Mouse (Mus musculus): ENCODE data around the gene Nckap5. TPM values are rescaled to one million over a fixed set of nuclear protein-coding genes. Genes with fewer than 3 reads are reported as not detected.
A peak's percentile ranks its signal among the peaks of the same experiment; 100 is the strongest.

Gene Nckap5
- total RNA-seq, 2 experiments from 2014 or later, result 8.3 to 11.3 TPM

GRCm38 (mm10) chr1:126011661-126012091 lies 818.9 kb downstream of the Nckap5 start:
- no peak for DNase-seq

GRCm38 (mm10) chr1:126007571-126007970 lies 823.0 kb downstream of the Nckap5 start:
- no peak for DNase-seq

GRCm38 (mm10) chr1:126005672-126006071 lies 824.9 kb downstream of the Nckap5 start:
- no peak for DNase-seq

- DNase-seq, result peak; percentile 24 to 36
Observed at GRCm38 (mm10) chr1:125996540-125996939, 834.1 kb downstream of the Nckap5 start.

GRCm38 (mm10) chr1:125987803-125988202 lies 842.8 kb downstream of the Nckap5 start:
- peak in 1 of 2 experiments; percentile 26 for DNase-seq

- no peak for DNase-seq
Observed at GRCm38 (mm10) chr1:125984570-125984969, 846.0 kb downstream of the Nckap5 start.

- DNase-seq, result no peak
Observed at GRCm38 (mm10) chr1:125974649-125975048, 856.0 kb downstream of the Nckap5 start.

GRCm38 (mm10) chr1:125971933-125972332 lies 858.7 kb downstream of the Nckap5 start:
- DNase-seq, result no peak

GRCm38 (mm10) chr1:125967671-125968070 lies 862.9 kb downstream of the Nckap5 start:
- no peak for DNase-seq

- no peak for DNase-seq
Observed at GRCm38 (mm10) chr1:125951026-125951425, 879.6 kb downstream of the Nckap5 start.

GRCm38 (mm10) chr1:125949076-125949475 lies 881.5 kb downstream of the Nckap5 start:
- peak in 1 of 2 experiments; percentile 13 for DNase-seq

GRCm38 (mm10) chr1:125945136-125945535 lies 885.5 kb downstream of the Nckap5 start:
- peak; percentile 56 to 62 for DNase-seq

GRCm38 (mm10) chr1:125943305-125943704 lies 887.3 kb downstream of the Nckap5 start:
- no peak for DNase-seq

- no peak for DNase-seq
Observed at GRCm38 (mm10) chr1:125925486-125925885, 905.1 kb downstream of the Nckap5 start.

GRCm38 (mm10) chr1:125923062-125923461 lies 907.5 kb downstream of the Nckap5 start:
- no peak for DNase-seq

GRCm38 (mm10) chr1:125920696-125921095 lies 909.9 kb downstream of the Nckap5 start:
- no peak for DNase-seq

GRCm38 (mm10) chr1:125912601-125913600 lies 917.7 kb downstream of the Nckap5 start, which contains the start of gene Lypd1:
TSS of gene Lypd1 (minus strand) at chr1:125913101.
- no peak for DNase-seq

GRCm38 (mm10) chr1:125911901-125912445 lies 918.6 kb downstream of the Nckap5 start:
- peak; percentile 55 to 57 for DNase-seq

- peak; percentile 48 to 51 for DNase-seq
Observed at GRCm38 (mm10) chr1:125911337-125911900, 919.2 kb downstream of the Nckap5 start.

GRCm38 (mm10) chr1:125910871-125911265 lies 919.7 kb downstream of the Nckap5 start:
- DNase-seq, result no peak

GRCm38 (mm10) chr1:125910211-125910870 lies 920.3 kb downstream of the Nckap5 start:
- peak; percentile 26 to 30 for DNase-seq

GRCm38 (mm10) chr1:125893158-125893557 lies 937.4 kb downstream of the Nckap5 start:
- DNase-seq, result no peak

Measured in layer of hippocampus, postnatal 36 days (tissue).